Mouse (Mus musculus) Muller cell, postnatal 12 days (primary cell): ENCODE results near the gene Olfr263.
A peak's percentile ranks its signal among the peaks of the same experiment; 100 is the strongest.
"Not testable (repeated sequence)": the region's sequence is repeated elsewhere in the genome, so short reads cannot be mapped to it uniquely, and the experiment has no call there.

Experiments
- DNase-seq: peaks from one replicate; pipeline ENCODE4 v3.0.0-alpha.2; 2015; ENCODE audit errors: inconsistent ontology term

Olfr263 gene

DNA sequence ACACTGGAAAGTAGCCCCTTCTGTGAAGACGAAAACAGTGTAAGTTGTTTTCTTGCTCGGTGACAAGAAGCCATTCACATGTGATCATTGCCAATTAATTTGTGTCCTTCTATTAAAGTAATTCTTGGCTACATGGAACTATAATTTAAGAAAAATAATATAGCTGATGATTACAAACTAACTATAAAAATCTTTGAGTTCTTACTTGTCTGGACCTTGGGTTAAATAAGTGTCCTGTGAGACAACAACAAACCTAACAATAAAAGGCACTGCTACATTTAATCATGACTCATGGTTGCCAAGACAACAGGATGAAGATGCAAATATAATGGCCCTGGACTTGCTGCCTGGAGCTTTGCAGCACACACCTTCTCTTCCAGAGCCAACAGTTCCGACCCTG is at the start of gene Olfr263:
Gene Olfr263 (plus strand): TSS at position 301 of the 400 bp plus-strand sequence.
- DNase-seq: not testable (repeated sequence)

GRCm38 (mm10) chr13:21082686-21083085 is 46.8 kb upstream of the Olfr263 start:
- DNase-seq: no peak

DNA sequence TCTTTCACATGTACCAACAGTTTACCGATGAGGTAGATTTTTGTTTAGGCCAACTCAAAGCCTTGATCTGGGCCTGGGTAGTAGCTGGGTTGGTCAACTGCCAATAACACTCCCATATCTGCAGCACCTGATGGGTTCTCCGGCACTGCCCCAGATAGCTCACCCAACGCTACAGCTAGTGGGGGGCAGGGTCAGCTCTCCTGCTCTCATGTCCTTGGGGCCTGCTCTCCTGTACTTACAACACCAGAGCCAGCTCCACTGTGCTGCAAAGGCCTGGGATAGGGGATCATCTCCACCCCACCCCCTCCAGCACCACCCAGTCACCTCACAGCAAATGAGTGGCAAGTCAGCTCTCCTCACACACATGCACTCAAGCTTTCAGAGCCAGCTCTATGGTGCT is 19.7 kb upstream of the Olfr263 start:
- no peak for DNase-seq

- no peak for DNase-seq
Measured at GRCm38 (mm10) chr13:21110441-21110840, 19.0 kb upstream of the Olfr263 start.

DNA sequence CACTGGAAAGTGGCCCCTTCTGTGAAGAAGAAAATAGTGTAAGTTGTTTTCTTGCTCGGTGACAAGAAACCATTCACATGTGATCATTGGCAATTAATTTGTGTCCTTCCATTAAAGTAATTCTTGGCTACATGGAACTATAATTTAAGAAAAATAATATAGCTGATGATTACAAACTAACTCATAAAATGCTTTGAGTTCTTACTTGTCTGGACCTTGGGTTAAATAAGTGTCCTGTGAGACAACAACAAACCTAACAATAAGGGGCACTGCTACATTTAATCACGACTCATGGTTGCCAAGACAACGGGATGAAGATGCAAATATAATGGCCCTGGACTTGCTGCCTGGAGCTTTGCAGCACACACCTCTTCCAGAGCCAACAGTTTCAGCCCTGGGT is 18.3 kb upstream of the Olfr263 start, which contains the start of gene Olfr1369-ps1:
Gene Olfr1369-ps1 (plus strand): TSS at position 301 of the 400 bp plus-strand sequence.
- DNase-seq: not testable (repeated sequence)

DNA sequence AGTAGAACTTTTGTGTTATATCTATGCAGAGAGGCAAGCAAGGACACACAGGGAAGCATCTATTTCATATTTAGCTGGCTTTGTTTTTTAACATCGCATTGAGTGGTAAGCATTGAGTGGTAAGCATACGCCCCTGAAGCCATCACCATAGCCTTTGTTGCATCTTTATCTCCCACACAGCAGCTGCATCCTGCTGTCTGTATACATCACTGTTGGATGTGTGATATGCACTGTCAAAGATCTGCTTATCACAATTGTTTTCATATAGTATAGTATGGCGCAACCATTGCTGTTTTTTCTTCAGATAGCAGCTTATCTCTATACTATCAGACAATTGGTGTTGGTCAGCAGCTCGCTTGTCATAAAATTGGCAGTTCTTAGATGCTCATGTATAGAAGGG is 15.3 kb upstream of the Olfr263 start:
- DNase-seq: no peak

GRCm38 (mm10) chr13:21142421-21142820 is 13.0 kb downstream of the Olfr263 start:
- no peak for DNase-seq

- DNase-seq: no peak
Measured at GRCm38 (mm10) chr13:21145767-21146166, 16.3 kb downstream of the Olfr263 start, which contains the start of gene Olfr1368. Gene Olfr1368 (minus strand): TSS chr13:21145867.

GRCm38 (mm10) chr13:21155888-21156287 is 26.4 kb downstream of the Olfr263 start:
- no peak for DNase-seq

- no peak for DNase-seq
Measured at GRCm38 (mm10) chr13:21158071-21158470, 28.6 kb downstream of the Olfr263 start.

- peak; percentile 74 for DNase-seq
Measured at GRCm38 (mm10) chr13:21158785-21159474, 29.5 kb downstream of the Olfr263 start.

DNA sequence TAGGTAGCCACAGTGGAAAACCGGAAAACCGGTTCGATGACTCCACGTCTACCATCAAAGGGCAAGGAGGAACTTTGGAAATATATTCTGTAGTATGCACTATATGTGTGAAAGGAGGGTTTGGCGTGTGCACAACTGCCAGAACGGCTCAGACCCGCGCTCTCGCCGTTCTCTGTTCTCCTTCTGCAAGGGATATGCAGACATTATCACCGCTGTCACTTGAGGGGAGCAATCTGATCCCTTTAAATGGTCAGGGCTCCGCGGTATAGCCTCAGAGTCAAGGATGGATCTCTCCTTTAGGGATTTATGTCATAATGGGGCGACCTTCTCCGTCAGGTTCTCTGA is 30.0 kb downstream of the Olfr263 start:
- DNase-seq: peak; percentile 22

DNA sequence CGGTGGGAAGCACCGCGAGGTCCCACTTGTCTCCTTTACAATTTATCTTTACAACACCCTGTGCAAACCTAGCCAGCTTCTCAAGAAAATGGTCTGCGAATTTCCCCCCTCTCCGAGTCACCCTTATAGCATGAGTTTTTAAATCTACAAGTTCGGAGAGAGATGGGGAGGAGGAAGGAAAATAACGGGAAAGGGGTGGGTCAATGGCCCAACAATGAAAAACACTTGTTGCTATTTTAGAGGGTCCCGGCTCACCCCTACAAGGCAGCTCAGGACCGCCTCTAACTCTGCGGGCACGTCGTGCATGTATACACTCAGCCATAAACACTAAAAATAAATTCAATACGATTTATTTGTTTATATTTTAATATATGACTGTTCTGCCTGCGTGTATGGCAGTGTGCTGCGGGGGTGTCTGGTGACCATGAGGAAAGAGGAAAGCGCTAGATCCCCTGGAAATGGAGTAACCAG is 30.6 kb downstream of the Olfr263 start:
- peak; percentile 29 for DNase-seq

GRCm38 (mm10) chr13:21160657-21161590 is 31.5 kb downstream of the Olfr263 start:
- peak; percentile 89 for DNase-seq

GRCm38 (mm10) chr13:21161591-21161990 is 32.2 kb downstream of the Olfr263 start:
- DNase-seq: no peak

DNA sequence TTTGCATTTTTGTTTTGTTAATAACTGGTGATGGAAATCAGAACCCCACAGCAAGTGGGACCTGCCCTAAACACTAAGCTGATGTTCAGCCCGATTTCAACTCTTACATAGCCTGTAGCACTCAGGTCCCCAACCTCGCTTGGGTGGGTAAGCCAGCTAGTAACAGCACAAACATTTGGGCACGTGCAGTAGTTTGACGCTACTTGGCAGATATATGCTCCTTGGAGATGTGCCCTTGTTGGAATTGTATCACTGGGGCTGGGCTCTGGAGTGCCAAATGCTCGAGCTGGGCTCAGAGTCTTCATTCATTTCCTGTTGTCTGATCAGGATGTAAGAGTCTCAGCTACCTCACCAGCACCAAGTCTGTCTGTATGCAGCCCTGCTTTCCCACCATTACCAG is 33.2 kb downstream of the Olfr263 start:
- DNase-seq: no peak

- DNase-seq: peak; percentile 87
Measured at GRCm38 (mm10) chr13:21166936-21167909, 37.8 kb downstream of the Olfr263 start.

GRCm38 (mm10) chr13:21167910-21168300 is 38.5 kb downstream of the Olfr263 start:
- no peak for DNase-seq

DNA sequence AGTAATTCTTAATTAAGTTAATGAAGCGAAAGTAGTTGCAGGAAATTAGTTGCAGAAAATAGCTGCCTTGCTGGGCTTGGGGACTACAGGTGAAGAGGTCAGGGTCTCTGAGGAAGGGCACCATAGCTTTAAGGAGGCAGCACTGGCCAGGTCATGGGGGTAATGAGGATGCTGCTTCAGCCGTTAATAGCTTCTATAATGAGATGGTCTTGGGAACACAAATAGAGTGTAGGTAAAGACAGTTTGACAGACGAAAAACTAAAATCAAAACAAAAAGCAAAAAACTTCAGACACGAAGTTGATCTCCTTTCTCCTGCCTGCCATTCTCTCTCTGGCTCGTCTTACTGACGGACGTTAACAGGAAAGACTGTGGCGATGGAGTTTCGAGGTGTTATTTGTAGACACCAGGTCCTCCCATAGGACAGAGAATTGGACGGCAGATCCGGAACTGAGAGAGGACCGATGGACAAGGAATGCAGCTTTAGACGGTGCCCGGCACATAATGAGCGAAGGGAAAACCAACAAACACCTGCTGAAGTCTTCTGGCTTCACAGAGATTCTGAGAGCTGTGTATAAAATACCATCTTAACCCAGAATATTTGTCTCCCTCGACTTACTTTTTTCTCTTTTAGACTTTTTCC is 39.1 kb downstream of the Olfr263 start:
- DNase-seq: peak; percentile 64

DNA sequence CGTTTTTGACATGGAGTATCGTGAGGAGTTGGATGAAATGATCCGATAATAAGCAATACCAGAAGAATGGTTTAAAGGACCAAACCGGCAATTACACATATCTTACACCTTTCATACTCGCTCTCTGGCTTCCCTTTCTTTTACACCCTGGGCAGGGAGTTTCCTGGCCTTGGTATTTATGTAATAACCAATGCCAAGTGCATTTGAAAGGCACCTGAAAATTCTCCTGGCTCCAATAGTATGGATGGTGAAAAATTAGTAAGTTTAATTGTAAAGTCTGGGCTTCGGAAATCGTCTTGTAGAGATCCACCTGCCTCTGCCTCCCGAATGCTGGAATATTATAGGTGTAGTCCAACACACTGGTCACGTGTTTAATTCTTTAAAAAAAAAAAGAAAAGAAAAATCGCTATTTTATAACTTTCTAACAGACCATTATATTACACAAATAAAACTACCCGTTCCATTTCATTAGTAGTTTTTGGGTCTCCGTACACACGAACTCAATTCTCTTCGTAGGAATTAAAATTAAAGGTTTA is 39.8 kb downstream of the Olfr263 start:
- peak; percentile 61 for DNase-seq
